Mouse (Mus musculus): ENCODE results near the gene Leng8. TPM values are rescaled to one million over a fixed set of nuclear protein-coding genes. Genes with fewer than 3 reads are reported as not detected.
A peak's percentile ranks its signal among the peaks of the same experiment; 100 is the strongest.

The Leng8 gene
- polyA plus RNA-seq, 2 experiments, result 45.8 to 365 TPM

- H3K9me3 ChIP-seq (ENCODE audit: control insufficient read depth, low read length), result no peaks in the 10 kb centered on the region
- no peaks in the 10 kb centered on the region for H3K4me1 ChIP-seq (ENCODE audit: control insufficient read depth, insufficient read depth, low read length)
- H3K9ac ChIP-seq (ENCODE audit: low read depth, low read length, severe bottlenecking), result no peak overlapping the region; the same call in 1 of the 2 replicates
- no peak overlapping the region for H3K4me2 ChIP-seq (replicated peaks; ENCODE audit: low read depth, low read length, severe bottlenecking)
- no peaks in the 10 kb centered on the region for H3K27me3 ChIP-seq (ENCODE audit: control insufficient read depth, insufficient read depth, low read length)
- no peak for TF ChIP-seq POLR2A (IDR thresholded peaks at IDR 0.05; ENCODE audit: borderline replicate concordance, extremely low read depth, insufficient read depth, insufficient read length)
- no peaks in the 10 kb centered on the region for H3K36me3 ChIP-seq (ENCODE audit: control insufficient read depth, insufficient read depth, low read length)
- ATAC-seq (ENCODE audit: low FRiP score, low read depth) (no peak), DNase-seq (ENCODE audit: low spot score) (no peak)
- no peak overlapping the region for H3K27ac ChIP-seq (replicated peaks; ENCODE audit: low read depth, low read length)
- 82% methylated on average over 11 of the region's 11 CpGs for WGBS
- H3K4me3 ChIP-seq (replicated peaks; ENCODE audit: low read length), result no peak overlapping the region
These were observed 9.7 kb upstream of the Leng8 start for GRCm38 (mm10) chr7:4126992-4127785.

GRCm38 (mm10) chr7:4127894-4128293 is 8.9 kb upstream of the Leng8 start:
- ATAC-seq (ENCODE audit: low FRiP score, low read depth), result no peak
- WGBS, result 87% methylated on average over 4 of the region's 4 CpGs

GRCm38 (mm10) chr7:4128860-4129259 is 8.0 kb upstream of the Leng8 start:
- no peak for ATAC-seq (ENCODE audit: low FRiP score, low read depth)
- 48% methylated on average over 6 of the region's 6 CpGs for WGBS
- H3K27ac ChIP-seq (replicated peaks; ENCODE audit: low read depth, low read length), result no peak overlapping the region
- no peaks in the 10 kb centered on the region for H3K9me3 ChIP-seq (ENCODE audit: control insufficient read depth, low read length)
- H3K4me1 ChIP-seq (ENCODE audit: control insufficient read depth, insufficient read depth, low read length), result no peaks in the 10 kb centered on the region
- H3K27me3 ChIP-seq (ENCODE audit: control insufficient read depth, insufficient read depth, low read length), result no peaks in the 10 kb centered on the region
- no peak for TF ChIP-seq POLR2A (IDR thresholded peaks at IDR 0.05; ENCODE audit: borderline replicate concordance, extremely low read depth, insufficient read depth, insufficient read length)
- DNase-seq (ENCODE audit: low spot score), result no peak
- H3K4me2 ChIP-seq (replicated peaks; ENCODE audit: low read depth, low read length, severe bottlenecking), result no peak overlapping the region
- no peaks in the 10 kb centered on the region for H3K36me3 ChIP-seq (ENCODE audit: control insufficient read depth, insufficient read depth, low read length)
- H3K4me3 ChIP-seq (replicated peaks; ENCODE audit: low read length), result no peak overlapping the region
- H3K9ac ChIP-seq (ENCODE audit: low read depth, low read length, severe bottlenecking), result 0 out of 2 replicates have a peak overlapping the region, but pooled peaks have one; percentile 25

More at GRCm38 (mm10) chr7:4127894-4128293, 8.9 kb upstream of the Leng8 start:
- Histone ChIP-seq H3K4me2 (replicated peaks; ENCODE audit: low read depth, low read length, severe bottlenecking) (no peak overlapping the region), H3K27me3 (ENCODE audit: control insufficient read depth, insufficient read depth, low read length) (no peaks in the 10 kb centered on the region), H3K36me3 (ENCODE audit: control insufficient read depth, insufficient read depth, low read length) (no peaks in the 10 kb centered on the region), H3K4me3 (replicated peaks; ENCODE audit: low read length) (no peak overlapping the region), H3K4me1 (ENCODE audit: control insufficient read depth, insufficient read depth, low read length) (no peaks in the 10 kb centered on the region), H3K9ac (ENCODE audit: low read depth, low read length, severe bottlenecking) (no peak overlapping the region), H3K9me3 (ENCODE audit: control insufficient read depth, low read length) (no peaks in the 10 kb centered on the region), H3K27ac (replicated peaks; ENCODE audit: low read depth, low read length) (no peak overlapping the region)
- no peak for TF ChIP-seq POLR2A (IDR thresholded peaks at IDR 0.05; ENCODE audit: borderline replicate concordance, extremely low read depth, insufficient read depth, insufficient read length)
- DNase-seq (ENCODE audit: low spot score), result no peak

- 47% methylated on average over 12 of the region's 13 CpGs for WGBS
- H3K36me3 ChIP-seq (ENCODE audit: control insufficient read depth, insufficient read depth, low read length), result no peaks in the 10 kb centered on the region
- H3K9me3 ChIP-seq (ENCODE audit: control insufficient read depth, low read length), result no peaks in the 10 kb centered on the region
- H3K4me3 ChIP-seq (replicated peaks; ENCODE audit: low read length), result no peak overlapping the region
- TF ChIP-seq POLR2A (IDR thresholded peaks at IDR 0.05; ENCODE audit: borderline replicate concordance, extremely low read depth, insufficient read depth, insufficient read length), result no peak
- ATAC-seq (ENCODE audit: low FRiP score, low read depth) (peak; percentile 66; the same call in 1 of the 2 replicates), DNase-seq (ENCODE audit: low spot score) (peak; percentile 93)
- H3K27ac ChIP-seq (replicated peaks; ENCODE audit: low read depth, low read length), result no peak overlapping the region
- H3K9ac ChIP-seq (ENCODE audit: low read depth, low read length, severe bottlenecking), result peak overlapping the region; percentile 3; the same call in 1 of the 2 replicates
- H3K4me2 ChIP-seq (replicated peaks; ENCODE audit: low read depth, low read length, severe bottlenecking), result peak overlapping the region; percentile 25; the same call in 1 of the 2 replicates
- H3K4me1 ChIP-seq (ENCODE audit: control insufficient read depth, insufficient read depth, low read length), result no peaks in the 10 kb centered on the region
- no peaks in the 10 kb centered on the region for H3K27me3 ChIP-seq (ENCODE audit: control insufficient read depth, insufficient read depth, low read length)
These were observed 6.0 kb upstream of the Leng8 start for GRCm38 (mm10) chr7:4130686-4131452.

DNA sequence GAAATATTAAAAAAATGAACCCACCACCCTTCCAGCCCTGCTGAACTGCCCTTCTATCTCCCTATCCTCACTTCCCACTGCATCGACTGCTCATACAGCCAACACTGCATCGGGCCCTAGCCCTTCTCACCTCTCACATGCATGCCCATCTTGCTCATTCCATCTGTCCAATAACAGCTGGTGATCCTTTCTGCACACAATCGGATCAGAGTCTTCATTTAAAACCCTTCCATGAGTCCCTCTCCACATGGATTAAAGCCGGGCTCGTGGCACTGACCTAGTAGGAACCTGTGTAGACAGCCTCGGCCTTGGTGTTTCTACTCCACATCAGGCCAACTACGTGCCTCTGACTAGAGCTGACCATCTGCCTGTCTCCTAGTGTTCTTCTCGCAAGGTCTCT is 4.9 kb upstream of the Leng8 start:
- DNase-seq (ENCODE audit: low spot score) (no peak), ATAC-seq (ENCODE audit: low FRiP score, low read depth) (no peak)
- H3K27me3 ChIP-seq (ENCODE audit: control insufficient read depth, insufficient read depth, low read length), result no peaks in the 10 kb centered on the region
- no peak overlapping the region for H3K9ac ChIP-seq (ENCODE audit: low read depth, low read length, severe bottlenecking)
- no peaks in the 10 kb centered on the region for H3K9me3 ChIP-seq (ENCODE audit: control insufficient read depth, low read length)
- H3K4me3 ChIP-seq (replicated peaks; ENCODE audit: low read length), result no peak overlapping the region
- 89% methylated on average over 8 of the region's 8 CpGs for WGBS
- no peak overlapping the region for H3K27ac ChIP-seq (replicated peaks; ENCODE audit: low read depth, low read length)
- TF ChIP-seq POLR2A (IDR thresholded peaks at IDR 0.05; ENCODE audit: borderline replicate concordance, extremely low read depth, insufficient read depth, insufficient read length), result no peak
- H3K36me3 ChIP-seq (ENCODE audit: control insufficient read depth, insufficient read depth, low read length), result no peaks in the 10 kb centered on the region
- H3K4me1 ChIP-seq (ENCODE audit: control insufficient read depth, insufficient read depth, low read length), result no peaks in the 10 kb centered on the region
- H3K4me2 ChIP-seq (replicated peaks; ENCODE audit: low read depth, low read length, severe bottlenecking), result no peak overlapping the region

All from limb, embryonic 14.5 days (tissue).